Mouse (Mus musculus) embryonic facial prominence, embryonic 14.5 days (tissue): ENCODE results near the gene Wdfy3. TPM values are rescaled to one million over a fixed set of nuclear protein-coding genes. Genes with fewer than 3 reads are reported as not detected.

Experiments
- ATAC-seq: fragments of 200-750 bp; cut with Nextera tagmentation; 2 replicates; pipeline ENCODE4 v1.8.0; 2017; ENCODE audit warnings: low read depth, moderate number of reproducible peaks, moderate TSS enrichment
- DNase-seq: peaks from one replicate; pipeline ENCODE4 v3.0.0-alpha.2; 2015; ENCODE audit warnings: low spot score
- H3K27ac ChIP-seq: fragments of 300-500 bp; sonication (generic); replicated peaks from 2 replicates; pipeline ENCODE4 v1.5.1; 2014; ENCODE audit warnings: low read depth, mild to moderate bottlenecking, low read length, moderate library complexity
- H3K27me3 ChIP-seq: fragments of 300-500 bp; sonication (generic); replicated peaks from 2 replicates; pipeline ENCODE4 v1.6.1; 2014; ENCODE audit warnings: low read length; ENCODE audit not compliant: control insufficient read depth, insufficient read depth
- H3K36me3 ChIP-seq: fragments of 300-500 bp; sonication (generic); 2 replicates; pipeline ENCODE4 v1.6.1; 2014; ENCODE audit warnings: low read length, mixed read lengths; ENCODE audit not compliant: control insufficient read depth, insufficient read depth
- H3K4me1 ChIP-seq: fragments of 300-500 bp; sonication (generic); 2 replicates; pipeline ENCODE4 v1.6.1; 2014; ENCODE audit warnings: antibody characterized with exemption, low read length; ENCODE audit not compliant: control insufficient read depth, insufficient read depth
- H3K4me2 ChIP-seq: fragments of 300-500 bp; sonication (generic); 2 replicates; pipeline ENCODE4 v1.6.1; 2014; ENCODE audit warnings: low read depth, mild to moderate bottlenecking, low read length, moderate library complexity, mixed read lengths
- H3K4me3 ChIP-seq: fragments of 300-500 bp; sonication (generic); 2 replicates; pipeline ENCODE4 v1.5.1; 2014; ENCODE audit warnings: low read depth, mild to moderate bottlenecking, low read length
- H3K9ac ChIP-seq: fragments of 300-500 bp; sonication (generic); 2 replicates; pipeline ENCODE4 v1.6.1; 2014; ENCODE audit warnings: low read depth, mild to moderate bottlenecking, low read length, moderate library complexity, mixed read lengths
- H3K9me3 ChIP-seq: fragments of 300-500 bp; sonication (generic); 2 replicates; pipeline ENCODE4 v1.6.1; 2016; ENCODE audit warnings: low read length; ENCODE audit not compliant: control insufficient read depth
- WGBS: fragments of 180-500 bp; shearing (Covaris S2); extraction: QIAGEN DNeasy Blood & Tissue Kit; methylation state at CpG from one replicate; pipeline ENCODE4 v1.1.7; 2014; 5-methylcytosine and 5-hydroxymethylcytosine counted together
- polyA plus RNA-seq: library from polyadenylated mRNA; unstranded; fragments of >200 nt; fragmentation: Nextera tagmentation; extraction: Ambion mirVana; gene quantifications from 2 replicates; pipeline ENCODE4 v1.2.1, GENCODE M21; 2014

The Wdfy3 gene
- polyA plus RNA-seq, 1 experiment from 2014 or later = 20.0 TPM

GRCm38 (mm10) chr5:102050677-102051076 lies 19.0 kb downstream of the Wdfy3 start:
- Histone ChIP-seq H3K4me2 (no peak overlapping the region), H3K4me3 (no peak overlapping the region), H3K36me3 (no peaks in the 10 kb centered on the region), H3K27me3 (no peaks in the 10 kb centered on the region), H3K9ac (no peak overlapping the region), H3K9me3 (no peaks in the 10 kb centered on the region), H3K27ac (no peak overlapping the region), H3K4me1 (peaks cover 9% of the 10 kb centered on the region; the same call in 1 of the 2 replicates)
- no peak for ATAC-seq
- no peak for DNase-seq
- WGBS = 100% methylated on average over 1 of the region's 1 CpGs

GRCm38 (mm10) chr5:102048416-102048815 lies 21.3 kb downstream of the Wdfy3 start:
- H3K4me1 ChIP-seq = peaks cover 3% of the 10 kb centered on the region; the same call in 1 of the 2 replicates
- WGBS = 92% methylated on average over 2 of the region's 2 CpGs
- DNase-seq (no peak), ATAC-seq (no peak)
- H3K27me3 ChIP-seq = no peaks in the 10 kb centered on the region
- H3K9me3 ChIP-seq = no peaks in the 10 kb centered on the region
- H3K9ac ChIP-seq = no peak overlapping the region
- H3K4me3 ChIP-seq = no peak overlapping the region
- H3K27ac ChIP-seq = no peak overlapping the region
- peaks cover 6% of the 10 kb centered on the region; the same call in 1 of the 2 replicates for H3K36me3 ChIP-seq
- no peak overlapping the region for H3K4me2 ChIP-seq

GRCm38 (mm10) chr5:102046617-102047116 lies 23.1 kb downstream of the Wdfy3 start:
- H3K4me2 ChIP-seq = no peak overlapping the region
- H3K9ac ChIP-seq = no peak overlapping the region
- peaks cover 12% of the 10 kb centered on the region; the same call in 1 of the 2 replicates for H3K36me3 ChIP-seq
- DNase-seq = no peak
- no peak overlapping the region for H3K27ac ChIP-seq
- no peak overlapping the region for H3K4me3 ChIP-seq
- H3K9me3 ChIP-seq = no peaks in the 10 kb centered on the region
- peaks cover 3% of the 10 kb centered on the region; the same call in 1 of the 2 replicates for H3K4me1 ChIP-seq
- 84% methylated on average over 8 of the region's 8 CpGs for WGBS
- H3K27me3 ChIP-seq = no peaks in the 10 kb centered on the region
- ATAC-seq = no peak

DNA sequence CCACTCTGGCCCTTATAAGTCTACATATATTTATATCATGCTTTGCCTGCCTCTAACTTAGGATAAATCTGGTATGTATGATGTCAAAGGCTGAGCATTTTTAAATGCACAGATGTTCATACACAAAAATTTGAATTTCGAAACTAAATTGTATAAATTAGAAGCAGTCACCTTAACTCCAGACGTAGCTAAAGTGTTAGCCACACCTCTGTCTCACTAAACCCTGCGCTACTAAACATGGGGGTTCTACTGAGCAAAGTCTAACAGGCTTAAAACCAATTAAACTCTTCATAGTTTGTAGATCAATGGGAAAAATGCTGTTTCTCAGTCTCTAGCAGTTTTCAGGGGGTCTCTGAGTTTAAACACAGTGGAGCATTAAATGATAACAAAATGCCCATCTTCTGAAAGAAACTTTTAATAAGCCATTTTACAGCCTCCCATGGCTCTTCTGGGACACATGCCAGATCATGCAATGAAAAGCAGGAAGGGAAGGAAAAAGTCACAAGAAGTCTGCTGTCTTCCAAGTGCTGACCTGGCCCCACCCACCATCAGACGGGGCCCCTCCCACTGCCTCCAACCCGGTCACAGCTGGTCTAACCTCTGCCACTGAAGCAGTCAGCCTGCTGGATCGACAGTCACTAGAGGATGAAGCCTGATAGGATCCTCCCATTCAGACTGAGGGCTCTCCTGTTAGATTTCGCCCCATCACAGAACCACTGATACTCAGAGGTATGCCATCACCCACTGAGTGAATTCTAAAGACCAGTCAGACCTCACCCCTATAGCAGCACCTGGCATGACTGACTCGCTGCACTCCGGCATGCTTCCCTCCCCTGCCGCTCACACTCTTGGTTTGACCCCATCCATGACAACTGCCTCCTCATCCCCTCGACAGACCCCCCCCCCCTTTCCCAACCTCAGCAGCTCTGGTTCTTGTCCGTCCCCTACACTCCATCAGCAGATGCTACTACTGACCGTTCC lies 23.8 kb downstream of the Wdfy3 start:
- WGBS = 76% methylated on average over 13 of the region's 13 CpGs
- Histone ChIP-seq H3K4me2 (no peak overlapping the region), H3K9ac (no peak overlapping the region), H3K27me3 (no peaks in the 10 kb centered on the region), H3K4me1 (peaks cover 3% of the 10 kb centered on the region; the same call in 1 of the 2 replicates), H3K4me3 (no peak overlapping the region), H3K27ac (peak overlapping the region; percentile 58; the same call in 1 of the 2 replicates), H3K36me3 (peaks cover 18% of the 10 kb centered on the region), H3K9me3 (no peaks in the 10 kb centered on the region)
- DNase-seq = peak; percentile 30
- peak; percentile 30; the same call in 1 of the 2 replicates for ATAC-seq

- ATAC-seq (no peak), DNase-seq (peak; percentile 20)
- Histone ChIP-seq H3K9me3 (no peaks in the 10 kb centered on the region), H3K27ac (peak overlapping the region; percentile 58), H3K36me3 (peaks cover 25% of the 10 kb centered on the region), H3K4me2 (no peak overlapping the region), H3K4me1 (peaks cover 3% of the 10 kb centered on the region; the same call in 1 of the 2 replicates), H3K27me3 (no peaks in the 10 kb centered on the region), H3K9ac (no peak overlapping the region), H3K4me3 (no peak overlapping the region)
- 84% methylated on average over 8 of the region's 8 CpGs for WGBS
These were observed 24.5 kb downstream of the Wdfy3 start for GRCm38 (mm10) chr5:102045177-102045576.

GRCm38 (mm10) chr5:102033281-102033680 lies 36.4 kb downstream of the Wdfy3 start:
- no peak overlapping the region for H3K4me2 ChIP-seq
- H3K36me3 ChIP-seq = peaks cover 97% of the 10 kb centered on the region
- 0 out of 2 replicates have a peak, but pooled peaks cover 6% of the 10 kb centered on the region for H3K9me3 ChIP-seq
- no peaks in the 10 kb centered on the region for H3K27me3 ChIP-seq
- no peak for DNase-seq
- no peak for ATAC-seq
- H3K9ac ChIP-seq = no peak overlapping the region
- no peak overlapping the region for H3K27ac ChIP-seq
- no peaks in the 10 kb centered on the region for H3K4me1 ChIP-seq
- 91% methylated on average over 8 of the region's 8 CpGs for WGBS
- no peak overlapping the region for H3K4me3 ChIP-seq

- H3K4me2 ChIP-seq = no peak overlapping the region
- 85% methylated on average over 22 of the region's 22 CpGs for WGBS
- peaks cover 97% of the 10 kb centered on the region for H3K36me3 ChIP-seq
These were observed 37.0 kb downstream of the Wdfy3 start for GRCm38 (mm10) chr5:102032594-102033240.

DNA sequence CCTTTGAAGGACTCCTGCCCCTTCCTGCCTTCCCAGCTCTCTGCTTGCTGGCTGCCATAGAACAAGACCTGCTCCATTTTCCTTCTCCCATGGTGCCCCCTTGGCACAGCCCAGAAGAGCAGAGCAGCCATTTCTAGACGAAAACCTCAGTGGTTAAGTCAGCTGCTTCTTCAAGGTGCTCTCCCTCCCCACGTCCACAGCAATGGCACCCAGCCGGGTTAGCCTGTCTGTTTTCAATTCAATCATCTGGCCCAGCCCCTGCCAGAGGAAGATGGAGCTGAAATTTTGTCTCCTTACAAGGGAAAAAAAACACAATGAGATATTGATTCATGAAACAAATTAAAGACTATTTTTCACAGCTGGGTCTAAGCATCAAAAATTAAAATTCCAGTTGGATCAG lies 37.5 kb downstream of the Wdfy3 start:
- Histone ChIP-seq H3K27me3 (no peaks in the 10 kb centered on the region), H3K4me1 (no peaks in the 10 kb centered on the region), H3K4me3 (no peak overlapping the region), H3K27ac (no peak overlapping the region), H3K9me3 (0 out of 2 replicates have a peak, but pooled peaks cover 6% of the 10 kb centered on the region), H3K36me3 (peaks cover 96% of the 10 kb centered on the region), H3K9ac (no peak overlapping the region), H3K4me2 (no peak overlapping the region)
- no peak for ATAC-seq
- 55% methylated on average over 3 of the region's 3 CpGs for WGBS
- DNase-seq = no peak

More at GRCm38 (mm10) chr5:102032594-102033240, 37.0 kb downstream of the Wdfy3 start:
- H3K4me3 ChIP-seq = no peak overlapping the region
- no peak overlapping the region for H3K27ac ChIP-seq
- no peak for DNase-seq
- H3K27me3 ChIP-seq = no peaks in the 10 kb centered on the region
- no peak for ATAC-seq
- H3K9ac ChIP-seq = no peak overlapping the region
- no peaks in the 10 kb centered on the region for H3K4me1 ChIP-seq
- H3K9me3 ChIP-seq = 0 out of 2 replicates have a peak, but pooled peaks cover 6% of the 10 kb centered on the region
